Mouse (Mus musculus) c-Kit-positive CD71-negative TER-119-negative erythroid progenitor cells, embryonic 14.5 days (primary cell): Measurements from ENCODE around the gene Nebl.

ENCODE experiments used
- DNase-seq: peaks from one replicate; pipeline ENCODE4 v3.0.0-alpha.2; 2013; ENCODE audit warnings: low read depth

Nebl gene

GRCm38 (mm10) chr2:17730957-17731830 is at the start of gene Nebl:
Nebl (minus strand) TSS chr2:17731464.
- DNase-seq: no peak

GRCm38 (mm10) chr2:17770246-17770825 is 39.1 kb upstream of the Nebl start:
- DNase-seq: no peak

GRCm38 (mm10) chr2:17769242-17769755 is 38.0 kb upstream of the Nebl start:
- DNase-seq: no peak

- DNase-seq: no peak
These were observed 25.0 kb upstream of the Nebl start for GRCm38 (mm10) chr2:17756271-17756670.

GRCm38 (mm10) chr2:17742051-17742763 is 10.9 kb upstream of the Nebl start:
- DNase-seq: no peak

- DNase-seq: no peak
These were observed 10.3 kb upstream of the Nebl start for GRCm38 (mm10) chr2:17741555-17741954.

- DNase-seq: no peak
These were observed 9.2 kb upstream of the Nebl start for GRCm38 (mm10) chr2:17740454-17740853.

GRCm38 (mm10) chr2:17732210-17732609 is 946 bp upstream of the Nebl start:
- no peak for DNase-seq

- DNase-seq: no peak
These were observed 552 bp upstream of the Nebl start for GRCm38 (mm10) chr2:17731831-17732200.

GRCm38 (mm10) chr2:17730648-17730956 is 662 bp downstream of the Nebl start:
- DNase-seq: no peak

- DNase-seq: no peak
These were observed 1.3 kb downstream of the Nebl start for GRCm38 (mm10) chr2:17729770-17730647.

GRCm38 (mm10) chr2:17724405-17724804 is 6.9 kb downstream of the Nebl start:
- DNase-seq: no peak

GRCm38 (mm10) chr2:17723268-17724019 is 7.8 kb downstream of the Nebl start:
- no peak for DNase-seq

- DNase-seq: no peak
These were observed 10.0 kb downstream of the Nebl start for GRCm38 (mm10) chr2:17721177-17721715.

GRCm38 (mm10) chr2:17718281-17718680 is 13.0 kb downstream of the Nebl start:
- no peak for DNase-seq

GRCm38 (mm10) chr2:17717200-17717599 is 14.1 kb downstream of the Nebl start:
- DNase-seq: no peak

- no peak for DNase-seq
These were observed 16.0 kb downstream of the Nebl start for GRCm38 (mm10) chr2:17715149-17715767.

GRCm38 (mm10) chr2:17714661-17715060 is 16.6 kb downstream of the Nebl start:
- no peak for DNase-seq

- DNase-seq: no peak
These were observed 17.1 kb downstream of the Nebl start for GRCm38 (mm10) chr2:17714124-17714523.

GRCm38 (mm10) chr2:17711216-17711615 is 20.0 kb downstream of the Nebl start:
- DNase-seq: no peak
